Mouse (Mus musculus) liver, adult 2 months (tissue): Measurements from ENCODE around the gene Spata31d1d. TPM values are rescaled to one million over a fixed set of nuclear protein-coding genes. Genes with fewer than 3 reads are reported as not detected.

Experiments
- DNase-seq: peaks from one replicate; pipeline ENCODE4 v3.0.0-alpha.2; 2011; ENCODE audit warnings: low read depth, low spot score; ENCODE audit errors: extremely low read depth
- H3K27ac ChIP-seq: fragments of 200-500 bp; replicated peaks from 2 replicates; pipeline ENCODE4 v1.5.1; 2012; ENCODE audit warnings: low read depth, mild to moderate bottlenecking, control low read depth, inconsistent platforms, low read length; ENCODE audit not compliant: insufficient read depth
- H3K27me3 ChIP-seq: fragments of 200-500 bp; 2 replicates; pipeline ENCODE4 v1.6.1; 2012; ENCODE audit warnings: mild to moderate bottlenecking, moderate library complexity, low read length, inconsistent platforms; ENCODE audit not compliant: control insufficient read depth, insufficient read depth
- H3K36me3 ChIP-seq: fragments of 200-500 bp; 2 replicates; pipeline ENCODE4 v1.6.1; 2012; ENCODE audit warnings: low read length, inconsistent platforms; ENCODE audit not compliant: control insufficient read depth, insufficient read depth
- H3K4me1 ChIP-seq: fragments of 200-500 bp; 2 replicates; pipeline ENCODE4 v1.6.1; 2011; ENCODE audit warnings: low read length; ENCODE audit not compliant: control insufficient read depth, insufficient read depth
- H3K4me3 ChIP-seq: fragments of 200-500 bp; 2 replicates; pipeline ENCODE4 v1.5.1; 2011; ENCODE audit warnings: low read depth, mild to moderate bottlenecking, control low read depth, low read length, moderate library complexity; ENCODE audit not compliant: insufficient read depth
- H3K79me2 ChIP-seq: fragments of 200-500 bp; 2 replicates; pipeline ENCODE4 v1.6.1; 2012; ENCODE audit warnings: inconsistent platforms, mild to moderate bottlenecking, low read length, moderate library complexity; ENCODE audit not compliant: control insufficient read depth, insufficient read depth
- H3K9ac ChIP-seq: fragments of 200-500 bp; 2 replicates; pipeline ENCODE4 v1.6.1; 2012; ENCODE audit warnings: low read depth, mild to moderate bottlenecking, control low read depth, inconsistent platforms, low read length
- CTCF ChIP-seq: fragments of 200-500 bp; IDR thresholded peaks from 2 replicates; pipeline ENCODE4 v1.5.1; 2011; ENCODE audit warnings: low read depth, low read length, control low read depth
- POLR2A ChIP-seq: fragments of 200-500 bp; IDR thresholded peaks from 2 replicates; pipeline ENCODE4 v1.6.1; 2011; ENCODE audit warnings: low read length, control low read depth; ENCODE audit not compliant: insufficient read depth; ENCODE audit errors: extremely low read depth
- WGBS: fragments of 180-500 bp; shearing (Covaris S2); methylation state at CpG from one replicate; pipeline ENCODE4 v1.1.7; 2018; 5-methylcytosine and 5-hydroxymethylcytosine counted together
- polyA plus RNA-seq: library from polyadenylated mRNA; depleted of rRNA; stranded (reverse); fragments of >200 nt; gene quantifications from 2 replicates; pipeline ENCODE4 v1.2.3, GENCODE M21; 2012
- total RNA-seq: library from RNA; depleted of rRNA; stranded (reverse); fragments of >200 nt; gene quantifications from 2 replicates; pipeline ENCODE4 v1.2.3, GENCODE M21; 2014

Spata31d1d gene
- total and polyA plus RNA-seq, 2 experiments: not detected

DNA sequence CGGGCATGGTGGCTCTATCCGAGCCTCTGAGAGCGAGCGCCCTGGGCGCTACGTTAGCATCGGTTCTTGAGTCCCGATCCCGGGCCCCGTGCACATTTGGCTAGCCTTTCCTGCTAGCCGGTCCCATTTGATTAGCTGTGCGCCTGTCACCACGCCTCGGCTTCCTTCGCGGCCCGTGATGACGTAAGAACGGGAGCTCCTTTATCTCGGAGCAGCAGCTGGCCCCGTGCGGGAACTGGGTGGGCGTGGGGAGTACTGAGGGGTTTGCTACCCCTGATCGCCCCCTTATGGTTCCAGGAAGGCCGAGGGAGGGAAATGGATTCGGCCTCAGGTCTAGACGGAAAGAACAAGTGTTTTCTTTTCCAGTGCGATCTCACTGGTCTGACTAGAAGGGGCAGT is 38.6 kb upstream of the Spata31d1d start:
- TF ChIP-seq CTCF: no peak
- TF ChIP-seq POLR2A: no peak
- no peaks in the 10 kb centered on the region for H3K27me3 ChIP-seq
- peaks cover 28% of the 10 kb centered on the region for H3K4me1 ChIP-seq
- H3K79me2 ChIP-seq: peaks cover 24% of the 10 kb centered on the region
- H3K27ac ChIP-seq: peak overlapping the region; percentile 94
- H3K9ac ChIP-seq: peak overlapping the region; percentile 79
- WGBS: under 1% methylated on average over 28 of the region's 28 CpGs
- DNase-seq: peak; percentile 72
- H3K36me3 ChIP-seq: peaks cover 13% of the 10 kb centered on the region
- H3K4me3 ChIP-seq: peak overlapping the region; percentile 68

DNA sequence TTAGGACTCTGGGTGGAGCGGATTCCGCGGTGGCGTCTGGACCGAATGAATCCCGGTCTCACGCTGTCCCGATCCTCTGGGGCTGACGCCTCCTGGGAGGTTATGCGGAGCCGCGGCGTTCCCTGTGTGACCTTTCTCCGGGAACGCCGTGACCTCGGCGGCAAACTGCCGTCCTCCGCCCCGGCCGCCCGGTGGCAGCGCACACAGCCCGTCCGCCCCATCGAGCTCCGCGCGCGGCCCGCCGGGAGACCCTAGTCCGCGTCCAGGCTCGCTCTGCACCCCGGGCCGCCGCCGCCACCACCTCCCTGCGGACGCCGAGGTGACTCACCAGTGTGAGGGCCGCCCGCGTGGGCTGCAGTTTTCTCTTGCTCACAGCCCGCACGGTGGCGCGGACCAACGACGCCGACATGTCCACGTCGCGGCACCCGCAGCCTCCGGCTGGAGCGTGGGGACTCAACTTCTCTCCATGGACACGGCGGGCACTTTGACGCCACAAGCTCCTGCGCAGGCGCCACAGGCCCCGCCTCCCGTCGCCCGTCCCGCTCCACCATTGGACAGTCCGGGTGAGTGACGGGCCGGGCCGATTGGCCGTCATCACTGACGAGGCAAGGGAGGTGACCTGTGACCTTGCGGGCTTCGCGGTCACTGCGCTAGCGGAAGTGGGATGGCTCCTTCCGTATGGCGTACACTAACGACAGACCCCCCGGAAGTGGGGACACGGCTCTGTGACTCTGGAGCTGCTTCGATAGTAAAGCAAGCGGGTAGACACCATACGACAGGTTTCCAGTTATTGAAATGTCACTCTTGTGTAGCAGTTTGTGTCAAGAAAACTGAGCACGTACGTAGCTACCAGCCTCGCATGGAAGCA is 38.0 kb upstream of the Spata31d1d start, which contains the start of gene Isca1:
TSS of gene Isca1 (minus strand) at position 515 of the 868 bp plus-strand sequence.
- peaks cover 9% of the 10 kb centered on the region for H3K36me3 ChIP-seq
- H3K27me3 ChIP-seq: no peaks in the 10 kb centered on the region
- DNase-seq: peak; percentile 89
- peak within 1 kb of the TSS; percentile 94 for H3K27ac ChIP-seq
- under 1% methylated on average over 91 of the region's 91 CpGs for WGBS
- H3K9ac ChIP-seq: peak within 1 kb of the TSS; percentile 89
- H3K4me3 ChIP-seq: peak within 1 kb of the TSS; percentile 68
- H3K79me2 ChIP-seq: peaks cover 24% of the 10 kb centered on the region
- H3K4me1 ChIP-seq: peaks cover 28% of the 10 kb centered on the region
- TF ChIP-seq POLR2A: peak; percentile 83
- TF ChIP-seq CTCF: no peak

GRCm38 (mm10) chr13:59768531-59768930 is 37.0 kb upstream of the Spata31d1d start:
- no peaks in the 10 kb centered on the region for H3K27me3 ChIP-seq
- peaks cover 8% of the 10 kb centered on the region for H3K36me3 ChIP-seq
- peaks cover 27% of the 10 kb centered on the region for H3K79me2 ChIP-seq
- peaks cover 28% of the 10 kb centered on the region for H3K4me1 ChIP-seq
- 7% methylated on average over 13 of the region's 13 CpGs for WGBS
- H3K27ac ChIP-seq: no peak overlapping the region
- H3K4me3 ChIP-seq: peak overlapping the region; percentile 66
- DNase-seq: peak; percentile 35
- TF ChIP-seq POLR2A (no peak), CTCF (no peak)
- H3K9ac ChIP-seq: peak overlapping the region; percentile 43

DNA sequence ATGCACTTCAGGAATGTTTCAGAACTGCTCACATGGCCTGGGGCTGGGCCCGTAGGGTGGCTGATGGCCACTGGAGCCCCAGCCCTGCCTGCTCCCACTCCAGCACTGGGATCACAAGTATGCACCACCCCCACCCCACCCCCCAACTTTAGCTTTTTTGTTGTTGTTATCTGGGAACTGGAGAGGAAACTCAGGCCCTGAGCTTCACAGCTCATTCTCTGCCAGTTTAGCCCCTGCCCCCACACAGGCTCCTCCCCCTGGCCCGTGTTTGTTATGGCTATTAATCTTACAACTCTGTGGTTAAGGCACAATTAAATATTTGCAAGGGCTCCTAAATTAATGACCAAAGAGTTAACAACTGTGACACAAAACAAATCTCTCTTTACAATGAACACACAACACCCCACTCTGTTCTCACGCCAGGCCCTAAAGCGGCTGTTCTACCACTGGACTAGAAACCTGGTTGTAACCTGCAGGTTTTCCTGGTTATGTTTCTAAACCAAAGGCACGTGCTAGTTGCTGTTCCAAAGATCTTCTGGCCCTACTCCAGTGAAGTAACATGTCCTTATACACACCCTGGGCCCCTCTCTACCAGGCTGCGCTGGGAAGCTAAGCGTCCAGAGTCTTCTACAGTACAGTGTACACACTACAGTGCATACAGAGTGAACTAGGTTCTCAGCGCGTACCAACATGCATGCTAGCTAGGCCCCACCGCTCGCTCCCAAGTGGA is 35.4 kb upstream of the Spata31d1d start:
- H3K27me3 ChIP-seq: no peaks in the 10 kb centered on the region
- WGBS: 34% methylated on average over 11 of the region's 11 CpGs
- H3K4me1 ChIP-seq: peaks cover 28% of the 10 kb centered on the region
- DNase-seq: peak; percentile 75
- H3K9ac ChIP-seq: no peak overlapping the region
- TF ChIP-seq CTCF (no peak), POLR2A (no peak)
- peaks cover 28% of the 10 kb centered on the region for H3K79me2 ChIP-seq
- no peak overlapping the region for H3K27ac ChIP-seq
- H3K36me3 ChIP-seq: peaks cover 6% of the 10 kb centered on the region; the same call in 1 of the 2 replicates
- no peak overlapping the region for H3K4me3 ChIP-seq

GRCm38 (mm10) chr13:59762791-59763190 is 31.2 kb upstream of the Spata31d1d start:
- TF ChIP-seq POLR2A: no peak
- no peak overlapping the region for H3K9ac ChIP-seq
- WGBS: 92% methylated on average over 7 of the region's 7 CpGs
- H3K79me2 ChIP-seq: peaks cover 22% of the 10 kb centered on the region
- no peaks in the 10 kb centered on the region for H3K27me3 ChIP-seq
- DNase-seq: no peak
- H3K4me1 ChIP-seq: peaks cover 15% of the 10 kb centered on the region
- peaks cover 25% of the 10 kb centered on the region for H3K36me3 ChIP-seq
- no peak overlapping the region for H3K4me3 ChIP-seq
- H3K27ac ChIP-seq: no peak overlapping the region
